Mouse (Mus musculus): ENCODE results near the gene Kcna7. TPM values are rescaled to one million over a fixed set of nuclear protein-coding genes. Genes with fewer than 3 reads are reported as not detected.
"Not testable (repeated sequence)": the region's sequence is repeated elsewhere in the genome, so short reads cannot be mapped to it uniquely, and the experiment has no call there.

The Kcna7 gene
- not detected in 2 replicates for polyA plus RNA-seq (2011; ENCODE audit: insufficient read depth, insufficient read length, low replicate concordance, missing spikeins)

GRCm38 (mm10) chr7:45405091-45406075 lies at the start of gene Kcna7:
Gene Kcna7, plus strand, starts transcription at chr7:45405653.
- Histone ChIP-seq H3K27ac (ENCODE audit: control insufficient read depth, insufficient read depth, low read depth, low read length, poor library complexity) (no peak within 1 kb of the TSS), H3K4me3 (replicated peaks; ENCODE audit: control insufficient read depth, low read depth, low read length) (no peak within 1 kb of the TSS), H3K4me1 (ENCODE audit: control insufficient read depth, insufficient read depth, low read length) (no peaks in the 10 kb centered on the region)
- no peak for TF ChIP-seq POLR2A (IDR thresholded peaks at IDR 0.05; ENCODE audit: borderline replicate concordance, control insufficient read depth, low read depth, low read length)
- peak; percentile 90 for TF ChIP-seq CTCF (IDR thresholded peaks at IDR 0.05; ENCODE audit: control insufficient read depth, insufficient read depth, low read length)
- WGBS = 8% methylated on average over 28 of the region's 28 CpGs

- Histone ChIP-seq H3K4me1 (ENCODE audit: control insufficient read depth, insufficient read depth, low read length) (no peaks in the 10 kb centered on the region), H3K27ac (ENCODE audit: control insufficient read depth, insufficient read depth, low read depth, low read length, poor library complexity) (no peak overlapping the region), H3K4me3 (replicated peaks; ENCODE audit: control insufficient read depth, low read depth, low read length) (no peak overlapping the region)
- TF ChIP-seq POLR2A (IDR thresholded peaks at IDR 0.05; ENCODE audit: borderline replicate concordance, control insufficient read depth, low read depth, low read length) = no peak
- no peak for TF ChIP-seq CTCF (IDR thresholded peaks at IDR 0.05; ENCODE audit: control insufficient read depth, insufficient read depth, low read length)
- 65% methylated on average over 13 of the region's 13 CpGs for WGBS
Measured at GRCm38 (mm10) chr7:45356087-45356486, 49.4 kb upstream of the Kcna7 start.

GRCm38 (mm10) chr7:45359081-45359480 lies 46.4 kb upstream of the Kcna7 start:
- H3K27ac ChIP-seq (ENCODE audit: control insufficient read depth, insufficient read depth, low read depth, low read length, poor library complexity); H3K4me1 ChIP-seq (ENCODE audit: control insufficient read depth, insufficient read depth, low read length); H3K4me3 ChIP-seq (replicated peaks; ENCODE audit: control insufficient read depth, low read depth, low read length): not testable (repeated sequence)
- WGBS = 62% methylated on average over 11 of the region's 11 CpGs

DNA sequence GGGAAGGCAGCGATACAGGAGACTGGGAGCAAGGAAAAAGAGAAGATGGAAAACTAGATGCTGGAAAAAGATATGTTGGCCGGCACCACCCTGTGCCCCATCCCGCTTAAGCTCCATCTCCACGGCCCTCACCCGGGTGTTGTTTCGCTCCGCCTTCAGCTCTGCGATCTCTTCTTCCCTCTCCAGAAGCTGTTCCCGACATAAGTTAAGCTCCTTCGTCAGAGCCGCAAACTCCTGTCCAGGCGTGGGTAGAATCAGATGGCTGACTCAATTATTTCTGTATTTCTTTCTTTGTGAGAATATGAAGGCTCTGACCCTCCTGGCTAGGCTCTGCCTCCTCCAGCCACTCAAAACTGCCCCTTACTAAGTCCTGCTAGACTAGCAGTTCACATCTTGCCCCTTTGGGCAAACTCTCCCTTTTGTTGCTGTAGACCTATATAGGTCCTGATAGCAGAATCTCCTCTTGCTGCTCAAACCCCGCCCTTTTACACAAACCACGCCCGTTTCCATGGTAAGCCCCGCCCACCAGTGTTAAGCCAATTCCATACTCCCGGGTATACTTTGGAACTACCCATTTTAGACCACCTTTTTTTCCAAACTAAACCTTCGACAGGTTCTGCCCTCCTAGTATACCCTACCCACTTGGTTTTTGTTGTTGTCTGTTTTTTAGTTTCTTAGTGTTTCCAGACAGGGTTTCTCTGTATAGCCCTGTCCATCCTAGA lies 44.9 kb upstream of the Kcna7 start:
- TF ChIP-seq POLR2A (IDR thresholded peaks at IDR 0.05; ENCODE audit: borderline replicate concordance, control insufficient read depth, low read depth, low read length) (no peak), CTCF (IDR thresholded peaks at IDR 0.05; ENCODE audit: control insufficient read depth, insufficient read depth, low read length) (no peak)
- Histone ChIP-seq H3K27ac (ENCODE audit: control insufficient read depth, insufficient read depth, low read depth, low read length, poor library complexity) (no peak overlapping the region), H3K4me3 (replicated peaks; ENCODE audit: control insufficient read depth, low read depth, low read length) (no peak overlapping the region), H3K4me1 (ENCODE audit: control insufficient read depth, insufficient read depth, low read length) (no peaks in the 10 kb centered on the region)
- 46% methylated on average over 18 of the region's 18 CpGs for whole genome bisulfite sequencing

GRCm38 (mm10) chr7:45361243-45361804 lies 44.1 kb upstream of the Kcna7 start:
- no peaks in the 10 kb centered on the region for H3K4me1 ChIP-seq (ENCODE audit: control insufficient read depth, insufficient read depth, low read length)
- H3K4me3 ChIP-seq (replicated peaks; ENCODE audit: control insufficient read depth, low read depth, low read length) = no peak overlapping the region
- under 1% methylated on average over 43 of the region's 43 CpGs for WGBS
- 0 out of 2 replicates have a peak, but pooled peaks have one; percentile 36 for TF ChIP-seq POLR2A (IDR thresholded peaks at IDR 0.05; ENCODE audit: borderline replicate concordance, control insufficient read depth, low read depth, low read length)
- no peak for TF ChIP-seq CTCF (IDR thresholded peaks at IDR 0.05; ENCODE audit: control insufficient read depth, insufficient read depth, low read length)
- no peak overlapping the region for H3K27ac ChIP-seq (ENCODE audit: control insufficient read depth, insufficient read depth, low read depth, low read length, poor library complexity)

- Histone ChIP-seq H3K4me1 (ENCODE audit: control insufficient read depth, insufficient read depth, low read length) (no peaks in the 10 kb centered on the region), H3K4me3 (replicated peaks; ENCODE audit: control insufficient read depth, low read depth, low read length) (no peak overlapping the region), H3K27ac (ENCODE audit: control insufficient read depth, insufficient read depth, low read depth, low read length, poor library complexity) (no peak overlapping the region)
- TF ChIP-seq POLR2A (IDR thresholded peaks at IDR 0.05; ENCODE audit: borderline replicate concordance, control insufficient read depth, low read depth, low read length) (no peak), CTCF (IDR thresholded peaks at IDR 0.05; ENCODE audit: control insufficient read depth, insufficient read depth, low read length) (no peak)
- WGBS = 8% methylated on average over 13 of the region's 13 CpGs
Measured at GRCm38 (mm10) chr7:45362801-45363200, 42.7 kb upstream of the Kcna7 start.

GRCm38 (mm10) chr7:45363983-45364382 lies 41.5 kb upstream of the Kcna7 start:
- H3K27ac ChIP-seq (ENCODE audit: control insufficient read depth, insufficient read depth, low read depth, low read length, poor library complexity) = no peak overlapping the region
- 34% methylated on average over 2 of the region's 2 CpGs for WGBS
- H3K4me3 ChIP-seq (replicated peaks; ENCODE audit: control insufficient read depth, low read depth, low read length) = no peak overlapping the region
- no peaks in the 10 kb centered on the region for H3K4me1 ChIP-seq (ENCODE audit: control insufficient read depth, insufficient read depth, low read length)
- no peak for TF ChIP-seq POLR2A (IDR thresholded peaks at IDR 0.05; ENCODE audit: borderline replicate concordance, control insufficient read depth, low read depth, low read length)
- no peak for TF ChIP-seq CTCF (IDR thresholded peaks at IDR 0.05; ENCODE audit: control insufficient read depth, insufficient read depth, low read length)
